Mouse (Mus musculus) heart, adult 2 months (tissue): ENCODE data around the gene Vmn1r1. TPM values are rescaled to one million over a fixed set of nuclear protein-coding genes. Genes with fewer than 3 reads are reported as not detected.
A peak's percentile ranks its signal among the peaks of the same experiment; 100 is the strongest.
"Not testable (repeated sequence)": the region's sequence is repeated elsewhere in the genome, so short reads cannot be mapped to it uniquely, and the experiment has no call there.

Experiments
- DNase-seq, 2 experiments: peaks; one replicate each; pipeline ENCODE4 v3.0.0; 2021
- H3K27ac ChIP-seq: fragments of 200-600 bp; 2 replicates; pipeline ENCODE4 v1.8.1; 2022
- H3K27me3 ChIP-seq: fragments of 200-500 bp; 2 replicates; pipeline ENCODE4 v1.6.1; 2012; ENCODE audit warnings: mild to moderate bottlenecking, low read length, inconsistent platforms, mixed read lengths; ENCODE audit not compliant: control insufficient read depth, insufficient read depth
- H3K36me3 ChIP-seq: fragments of 200-500 bp; 2 replicates; pipeline ENCODE4 v1.6.1; 2012; ENCODE audit warnings: low read length, inconsistent platforms; ENCODE audit not compliant: control insufficient read depth, insufficient read depth
- H3K4me1 ChIP-seq: fragments of 200-500 bp; 2 replicates; pipeline ENCODE4 v1.6.1; 2011; ENCODE audit warnings: low read length; ENCODE audit not compliant: control insufficient read depth, insufficient read depth
- H3K4me3 ChIP-seq: fragments of 200-600 bp; 2 replicates; pipeline ENCODE4 v1.8.1; 2022
- H3K79me2 ChIP-seq: fragments of 200-500 bp; replicated peaks from 2 replicates; pipeline ENCODE4 v1.6.1; 2012; ENCODE audit warnings: mild to moderate bottlenecking, inconsistent platforms, low read length, moderate library complexity, mixed read lengths; ENCODE audit not compliant: control insufficient read depth, insufficient read depth
- H3K9ac ChIP-seq: fragments of 200-500 bp; 2 replicates; pipeline ENCODE4 v1.6.1; 2012; ENCODE audit warnings: low read depth, mild to moderate bottlenecking, control low read depth, inconsistent platforms, low read length, mixed read lengths
- CTCF ChIP-seq: fragments of 200-600 bp; IDR thresholded peaks from 2 replicates; pipeline ENCODE4 v1.8.1; 2022; ENCODE audit warnings: antibody characterized with exemption, mild to moderate bottlenecking, moderate library complexity
- EP300 ChIP-seq: fragments of 200-500 bp; IDR thresholded peaks from 2 replicates; pipeline ENCODE4 v1.6.1; 2011; ENCODE audit warnings: low read depth, low read length, control low read depth; ENCODE audit not compliant: insufficient read depth
- POLR2A ChIP-seq: fragments of 200-500 bp; IDR thresholded peaks from 2 replicates; pipeline ENCODE4 v1.6.1; 2011; ENCODE audit warnings: mild to moderate bottlenecking, low read depth, low read length, control low read depth; ENCODE audit not compliant: insufficient read depth
- WGBS: fragments of 180-500 bp; shearing (Covaris S2); methylation state at CpG from one replicate; pipeline ENCODE4 v1.1.7; 2018; 5-methylcytosine and 5-hydroxymethylcytosine counted together
- intact Hi-C: fragments of 180-260 bp; cut with DNase I; formaldehyde crosslinking; loops from one replicate; pipeline ENCODE4 v1.15.1; 2025
- long read RNA-seq: library from polyadenylated mRNA; stranded (forward); transcript quantifications from one replicate; pipeline ENCODE4 v2.0.0, GENCODE M21; 2021
- polyA plus RNA-seq: library from polyadenylated mRNA; depleted of rRNA; stranded (reverse); fragments of >200 nt; gene quantifications from 2 replicates; pipeline ENCODE4 v1.2.3, GENCODE M21; 2012; rRNA removed
- total RNA-seq, 2 experiments: library from RNA; stranded (reverse); gene quantifications; 2 replicates each; pipeline ENCODE4 v1.2.3; 2021

The Vmn1r1 gene
- total RNA-seq (not detected), polyA plus RNA-seq (not detected in 2 replicates)
- long read RNA-seq = 0 reads

- no peak for DNase-seq
- WGBS = 85% methylated on average over 7 of the region's 7 CpGs
- Histone ChIP-seq H3K36me3 (no peaks in the 10 kb centered on the region), H3K9ac (no peak within 1 kb of the TSS), H3K4me3 (no peak within 1 kb of the TSS), H3K4me1 (no peaks in the 10 kb centered on the region), H3K79me2 (no peaks in the 10 kb centered on the region), H3K27me3 (no peaks in the 10 kb centered on the region), H3K27ac (no peak within 1 kb of the TSS)
- no peak for TF ChIP-seq CTCF
- TF ChIP-seq POLR2A = no peak
- TF ChIP-seq EP300 = no peak
- intact Hi-C loops = no loop called here
These were observed at the start of gene Vmn1r1 for GRCm38 (mm10) chr1:182164386-182164785. TSS of gene Vmn1r1 (minus strand) at chr1:182164486.

GRCm38 (mm10) chr1:182210322-182210721 lies 46.0 kb upstream of the Vmn1r1 start:
- 76% methylated on average over 2 of the region's 2 CpGs for WGBS
- Histone ChIP-seq H3K4me3 (no peak overlapping the region), H3K27me3 (no peaks in the 10 kb centered on the region), H3K79me2 (no peaks in the 10 kb centered on the region), H3K27ac (no peak overlapping the region), H3K4me1 (no peaks in the 10 kb centered on the region), H3K9ac (no peak overlapping the region), H3K36me3 (no peaks in the 10 kb centered on the region)
- no peak for DNase-seq
- TF ChIP-seq POLR2A (no peak), EP300 (no peak), CTCF (no peak)
- intact Hi-C loops = no loop called here

- Histone ChIP-seq H3K79me2 (no peaks in the 10 kb centered on the region), H3K4me1 (peaks cover 7% of the 10 kb centered on the region), H3K27me3 (no peaks in the 10 kb centered on the region), H3K36me3 (no peaks in the 10 kb centered on the region), H3K27ac (no peak overlapping the region; the same call in 1 of the 2 replicates), H3K4me3 (no peak overlapping the region), H3K9ac (no peak overlapping the region)
- no peak for DNase-seq
- 61% methylated on average over 1 of the region's 1 CpGs for WGBS
- intact Hi-C loops = no loop called here
- TF ChIP-seq CTCF = no peak
- TF ChIP-seq EP300 = no peak
- no peak for TF ChIP-seq POLR2A
These were observed 28.3 kb upstream of the Vmn1r1 start for GRCm38 (mm10) chr1:182192581-182192980.

GRCm38 (mm10) chr1:182191816-182192545 lies 27.7 kb upstream of the Vmn1r1 start:
- intact Hi-C loops = no loop called here

GRCm38 (mm10) chr1:182191181-182191580 lies 26.9 kb upstream of the Vmn1r1 start:
- 68% methylated on average over 5 of the region's 5 CpGs for WGBS
- Histone ChIP-seq H3K27me3 (no peaks in the 10 kb centered on the region), H3K79me2 (no peaks in the 10 kb centered on the region), H3K9ac (no peak overlapping the region), H3K4me3 (no peak overlapping the region), H3K27ac (no peak overlapping the region), H3K36me3 (no peaks in the 10 kb centered on the region), H3K4me1 (peaks cover 7% of the 10 kb centered on the region)
- intact Hi-C loops = no loop called here
- no peak for DNase-seq
- TF ChIP-seq EP300 = no peak
- TF ChIP-seq CTCF = no peak
- no peak for TF ChIP-seq POLR2A

More at GRCm38 (mm10) chr1:182191816-182192545, 27.7 kb upstream of the Vmn1r1 start:
- no peaks in the 10 kb centered on the region for H3K79me2 ChIP-seq
- no peak overlapping the region for H3K4me3 ChIP-seq
- no peak overlapping the region for H3K9ac ChIP-seq
- WGBS = 32% methylated on average over 10 of the region's 10 CpGs
- H3K36me3 ChIP-seq = no peaks in the 10 kb centered on the region
- peak overlapping the region; percentile 62 for H3K27ac ChIP-seq
- TF ChIP-seq CTCF (no peak), EP300 (no peak), POLR2A (no peak)
- peak in 1 of 2 experiments; percentile 17 for DNase-seq
- H3K27me3 ChIP-seq = no peaks in the 10 kb centered on the region
- H3K4me1 ChIP-seq = peaks cover 7% of the 10 kb centered on the region

- intact Hi-C loops = no loop called here
- no peaks in the 10 kb centered on the region for H3K79me2 ChIP-seq
- whole genome bisulfite sequencing = 61% methylated on average over 3 of the region's 3 CpGs
- H3K27me3 ChIP-seq = no peaks in the 10 kb centered on the region
- H3K9ac ChIP-seq = no peak overlapping the region
- no peaks in the 10 kb centered on the region for H3K36me3 ChIP-seq
- no peak overlapping the region for H3K4me3 ChIP-seq
- DNase-seq = no peak
- TF ChIP-seq POLR2A (no peak), CTCF (no peak), EP300 (no peak)
- peaks cover 7% of the 10 kb centered on the region for H3K4me1 ChIP-seq
- H3K27ac ChIP-seq = no peak overlapping the region
These were observed 25.6 kb upstream of the Vmn1r1 start for GRCm38 (mm10) chr1:182189669-182190440.

GRCm38 (mm10) chr1:182182449-182182848 lies 18.2 kb upstream of the Vmn1r1 start:
- H3K9ac ChIP-seq, H3K27ac ChIP-seq, H3K4me1 ChIP-seq, H3K27me3 ChIP-seq, DNase-seq, H3K4me3 ChIP-seq, H3K79me2 ChIP-seq, intact Hi-C loops, H3K36me3 ChIP-seq: not testable (repeated sequence)
- 81% methylated on average over 4 of the region's 4 CpGs for WGBS
